Mouse (Mus musculus): ENCODE results near the gene Gm8229.
"Not testable (repeated sequence)": the region's sequence is repeated elsewhere in the genome, so short reads cannot be mapped to it uniquely, and the experiment has no call there.

Gm8229 gene

DNA sequence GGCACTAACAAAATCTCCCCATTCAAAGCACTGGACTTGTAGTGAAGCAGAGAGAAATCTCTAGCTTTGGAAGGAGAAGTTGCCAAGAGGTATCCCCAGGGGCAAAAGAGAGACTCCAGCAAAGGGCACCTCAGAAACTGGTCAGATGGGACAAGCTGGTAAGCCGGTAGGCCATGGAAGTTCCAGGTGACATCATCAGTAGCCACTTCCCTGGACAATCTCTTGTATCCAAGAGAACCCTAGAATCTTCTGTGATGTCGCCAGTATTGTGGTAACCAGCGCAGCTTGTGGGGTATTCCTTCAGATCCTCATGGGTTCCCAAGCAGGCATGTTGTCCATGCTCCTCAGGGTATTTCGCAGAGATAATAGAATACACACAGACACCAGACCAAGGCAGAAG is at the start of gene Gm8229:
Gene Gm8229, plus strand, starts transcription at position 301 of the 400 bp plus-strand sequence.
- not testable (repeated sequence) for DNase-seq

DNA sequence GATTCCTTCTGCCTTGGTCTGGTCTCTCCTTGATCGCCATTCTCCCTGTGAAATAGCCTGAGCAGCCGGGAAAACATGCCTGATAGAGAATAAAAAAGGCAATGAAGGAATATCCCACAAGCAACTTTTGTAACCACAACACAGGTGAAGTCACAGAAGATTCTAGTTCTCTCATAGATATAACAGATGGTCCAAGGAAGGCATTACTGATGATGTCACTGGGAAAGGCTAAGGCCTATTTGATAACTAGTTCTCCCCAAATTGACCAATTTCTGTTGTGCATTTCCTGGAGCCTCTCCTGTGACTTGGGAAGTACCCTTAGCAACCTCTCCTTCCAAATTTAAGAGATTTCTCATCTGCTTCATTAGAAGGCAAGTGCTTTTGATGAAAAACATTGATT is 26.7 kb upstream of the Gm8229 start, which contains the start of gene Gm5930:
Gene Gm5930, minus strand, starts transcription at position 101 of the 400 bp plus-strand sequence.
- not testable (repeated sequence) for DNase-seq

DNA sequence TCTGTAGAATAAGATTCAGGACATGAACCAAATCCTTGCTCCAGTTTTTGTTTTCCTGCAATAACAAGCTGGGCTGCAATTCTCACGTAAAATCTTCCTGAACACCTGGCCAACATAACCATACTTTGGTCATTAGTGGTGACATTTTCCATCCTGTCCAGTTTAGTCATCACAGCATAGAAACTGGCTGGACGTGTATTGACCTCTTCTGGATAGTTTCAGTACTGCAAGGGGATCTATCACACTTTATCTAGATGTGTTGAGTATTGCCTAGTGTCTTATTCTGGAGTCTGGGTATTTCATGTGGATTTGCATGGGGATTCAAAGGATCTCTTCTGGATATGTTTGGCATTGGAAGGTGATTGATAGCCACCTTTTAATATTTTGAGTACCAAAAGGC is 3.7 kb upstream of the Gm8229 start:
- not testable (repeated sequence) for DNase-seq

DNA sequence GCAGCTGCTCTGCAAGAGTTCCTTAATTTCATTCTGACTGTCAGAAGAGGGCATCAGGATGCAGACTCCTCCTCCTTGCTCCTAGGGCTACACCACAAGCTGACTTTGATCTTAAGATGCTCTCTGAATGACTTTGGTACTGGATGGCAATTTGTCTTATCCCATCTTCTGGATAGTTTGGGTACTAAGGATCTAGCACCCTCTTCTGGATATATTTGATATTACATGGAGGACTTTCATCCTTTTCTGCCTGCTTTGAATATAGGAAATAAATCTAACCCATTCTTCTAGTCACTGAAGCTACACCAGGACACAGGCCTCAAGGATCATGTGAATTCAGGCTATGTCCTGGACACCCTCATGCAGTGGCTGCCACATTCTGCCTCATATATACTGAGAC is 2.9 kb upstream of the Gm8229 start:
- not testable (repeated sequence) for DNase-seq

DNA sequence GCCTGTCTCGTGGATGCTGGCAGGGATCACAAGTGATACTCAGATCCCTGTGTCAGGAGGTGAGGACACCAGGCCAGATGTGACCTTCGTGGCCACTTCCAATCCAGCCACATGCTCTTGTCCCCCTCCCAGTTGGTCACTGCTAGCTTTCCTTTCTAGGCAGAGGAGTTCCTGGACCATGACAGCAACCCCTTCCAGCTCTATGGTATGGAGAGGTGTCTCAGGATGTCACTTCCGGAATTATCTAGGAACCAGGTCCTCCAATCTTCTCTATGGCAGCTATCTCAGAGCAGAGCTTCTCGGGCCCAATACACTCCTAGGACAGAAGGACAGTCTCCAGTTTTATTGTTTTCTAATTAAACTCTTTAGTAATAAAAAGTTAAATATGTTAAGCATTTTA is 19.1 kb downstream of the Gm8229 start:
- DNase-seq, result not testable (repeated sequence)

DNA sequence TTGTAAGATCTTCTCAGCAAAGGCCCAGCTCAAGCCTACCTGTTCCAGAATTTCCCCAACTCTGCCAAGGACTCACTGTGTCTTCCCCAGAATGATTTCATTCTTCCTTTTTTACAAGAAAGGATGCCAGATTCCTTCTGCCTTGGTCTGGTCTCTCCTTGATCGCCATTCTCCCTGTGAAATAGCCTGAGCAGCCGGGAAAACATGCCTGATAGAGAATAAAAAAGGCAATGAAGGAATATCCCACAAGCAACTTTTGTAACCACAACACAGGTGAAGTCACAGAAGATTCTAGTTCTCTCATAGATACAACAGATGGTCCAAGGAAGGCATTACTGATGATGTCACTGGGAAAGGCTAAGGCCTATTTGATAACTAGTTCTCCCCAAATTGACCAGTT is 45.4 kb downstream of the Gm8229 start, which contains the start of gene Gm3371:
Gene Gm3371, minus strand, starts transcription at position 101 of the 400 bp plus-strand sequence.
- DNase-seq, result not testable (repeated sequence)

Measured in cerebellum, postnatal 25 days (tissue).